Mouse (Mus musculus) layer of hippocampus, postnatal 25 days (tissue): Measurements from ENCODE around the gene Ttc24. TPM values are rescaled to one million over a fixed set of nuclear protein-coding genes. Genes with fewer than 3 reads are reported as not detected.
A peak's percentile ranks its signal among the peaks of the same experiment; 100 is the strongest.

Experiments
- DNase-seq, 2 experiments: peaks; one replicate each; pipeline ENCODE4 v3.0.0; 2022; ENCODE audit warnings: mixed read lengths in 2 of 2, low spot score in 1 of 2; ENCODE audit errors: extremely low spot score in 1 of 2
- total RNA-seq, 2 experiments: library from RNA; stranded (reverse); gene quantifications; 2 replicates each; pipeline ENCODE4 v1.2.3; 2021

The Ttc24 gene
- total RNA-seq, 2 experiments from 2014 or later = not detected

DNA sequence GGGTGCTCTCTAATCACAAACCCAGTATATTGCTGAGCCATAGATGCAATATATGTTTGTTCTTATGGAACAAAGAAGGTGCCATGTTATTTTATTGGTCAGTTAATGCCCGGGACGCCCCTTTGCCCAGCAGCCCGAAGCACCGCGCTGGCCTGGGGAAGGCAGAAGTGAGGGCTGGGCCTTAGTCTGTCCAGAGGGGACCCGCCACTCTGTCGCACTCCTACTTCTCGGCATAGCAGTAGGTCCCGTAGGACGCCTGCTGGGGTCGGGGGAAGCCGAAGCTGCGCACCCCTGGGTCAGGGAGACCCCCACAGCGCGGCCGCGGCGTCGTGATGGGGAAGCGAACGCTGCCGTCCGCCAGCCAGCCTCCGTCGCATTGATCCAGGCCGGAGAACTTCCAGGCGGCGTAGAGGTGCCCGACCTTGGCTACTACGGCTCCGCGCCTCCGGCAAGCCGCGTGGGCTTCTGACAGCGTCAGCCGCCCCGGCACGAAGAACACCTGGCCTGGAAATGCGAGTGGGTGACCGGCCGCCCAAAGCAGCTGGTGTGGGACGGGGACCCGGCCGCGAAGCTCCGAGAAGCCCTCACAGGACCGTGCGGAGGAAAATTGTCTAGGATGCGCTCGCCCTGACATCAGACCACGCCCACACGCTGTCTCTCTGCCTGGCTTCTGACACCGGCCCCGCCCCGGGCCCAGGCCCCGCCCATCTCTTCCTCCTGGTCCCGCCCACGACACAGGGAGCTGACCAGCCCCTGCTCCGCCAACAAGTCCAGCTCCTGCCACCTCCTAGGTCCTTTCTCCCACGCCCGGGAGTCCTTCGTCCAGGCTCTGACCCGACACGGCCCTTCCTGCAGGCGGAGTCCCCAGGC is 55.5 kb downstream of the Ttc24 start:
- peak; percentile 34 to 66 for DNase-seq

Other genes with a start within 250 kb of the Ttc24 start
- not detected for gene Sh2d2a, start 231.5 kb downstream of the Ttc24 start, total RNA-seq
- gene Prcc, start 192.7 kb downstream of the Ttc24 start, total RNA-seq = 10 to 100 TPM; 60.5 to 63.5 TPM
- 100 to 1,000 TPM; 134 to 145 TPM for gene Hdgf, start 172.0 kb downstream of the Ttc24 start, total RNA-seq
- gene Mrpl24, start 158.8 kb downstream of the Ttc24 start, total RNA-seq = 10 to 100 TPM; 52.8 to 54.1 TPM
- 10 to 100 TPM; 14.7 to 17.1 TPM for gene Isg20l2, start 148.0 kb downstream of the Ttc24 start, total RNA-seq
- gene Rrnad1, start 147.6 kb downstream of the Ttc24 start, total RNA-seq = 10 to 100 TPM; 17.9 to 22.5 TPM
- 1 to 10 TPM; 2.2 to 2.3 TPM for gene Crabp2, start 129.6 kb downstream of the Ttc24 start, total RNA-seq
- gene Nes, start 107.2 kb downstream of the Ttc24 start, total RNA-seq = 1 to 10 TPM; 4.6 to 5.5 TPM
- gene Bcan, start 78.1 kb downstream of the Ttc24 start, total RNA-seq = 100 to 1,000 TPM; 329 to 388 TPM
- 10 to 100 TPM in 1 of 2 experiments, 1 to 10 TPM in 1; 7.3 to 12.0 TPM for gene Hapln2, start 50.7 kb downstream of the Ttc24 start, total RNA-seq
- gene Gpatch4, start 35.2 kb downstream of the Ttc24 start, total RNA-seq = 10 to 100 TPM; 14.9 to 15.7 TPM
- 10 to 100 TPM; 80.8 to 84.2 TPM for gene Naxe, start 19.8 kb downstream of the Ttc24 start, total RNA-seq
- gene Iqgap3, start 3.7 kb upstream of the Ttc24 start, total RNA-seq = under 1 TPM; 0.42 to 0.52 TPM
- 100 to 1,000 TPM; 179 to 212 TPM for gene Mef2d, start 64.1 kb upstream of the Ttc24 start, total RNA-seq
- not detected for gene Rhbg, start 176.4 kb upstream of the Ttc24 start, total RNA-seq
- not detected for gene Gm38392, start 208.9 kb upstream of the Ttc24 start, total RNA-seq
- gene Tsacc, start 218.7 kb upstream of the Ttc24 start, total RNA-seq = 10 to 100 TPM in 1 of 2 experiments, 1 to 10 TPM in 1; 3.2 to 10.5 TPM
- 100 to 1,000 TPM; 165 to 199 TPM for gene Cct3, start 218.8 kb upstream of the Ttc24 start, total RNA-seq
- 10 to 100 TPM; 77.5 to 97.5 TPM for gene Glmp, start 246.7 kb upstream of the Ttc24 start, total RNA-seq